Mouse (Mus musculus): Measurements from ENCODE around the gene Itpr2.

GRCm38 (mm10) chr6:146396253-146396652, 105.8 kb downstream of the Itpr2 start:
- TF ChIP-seq CTCF (IDR thresholded peaks at IDR 0.05; ENCODE audit: insufficient read depth, low read length): no peak
- TF ChIP-seq POLR2A (IDR thresholded peaks at IDR 0.05; ENCODE audit: borderline replicate concordance, extremely low read depth, low read depth, low read length): no peak
